Mouse (Mus musculus): ENCODE results near the gene Babam2. TPM values are rescaled to one million over a fixed set of nuclear protein-coding genes. Genes with fewer than 3 reads are reported as not detected.

Gene Babam2
- polyA plus RNA-seq, 1 experiment from 2014 or later = 53.2 TPM

GRCm38 (mm10) chr5:31762773-31763172 is 65.3 kb downstream of the Babam2 start:
- Histone ChIP-seq H3K9me3 (no peaks in the 10 kb centered on the region), H3K27me3 (replicated peaks) (no peaks in the 10 kb centered on the region), H3K4me3 (no peak overlapping the region), H3K36me3 (replicated peaks) (no peaks in the 10 kb centered on the region), H3K27ac (no peak overlapping the region), H3K4me1 (no peaks in the 10 kb centered on the region), H3K9ac (no peak overlapping the region), H3K4me2 (no peak overlapping the region)
- WGBS = 95% methylated on average over 1 of the region's 1 CpGs
- no peak for ATAC-seq (replicated peaks)

DNA sequence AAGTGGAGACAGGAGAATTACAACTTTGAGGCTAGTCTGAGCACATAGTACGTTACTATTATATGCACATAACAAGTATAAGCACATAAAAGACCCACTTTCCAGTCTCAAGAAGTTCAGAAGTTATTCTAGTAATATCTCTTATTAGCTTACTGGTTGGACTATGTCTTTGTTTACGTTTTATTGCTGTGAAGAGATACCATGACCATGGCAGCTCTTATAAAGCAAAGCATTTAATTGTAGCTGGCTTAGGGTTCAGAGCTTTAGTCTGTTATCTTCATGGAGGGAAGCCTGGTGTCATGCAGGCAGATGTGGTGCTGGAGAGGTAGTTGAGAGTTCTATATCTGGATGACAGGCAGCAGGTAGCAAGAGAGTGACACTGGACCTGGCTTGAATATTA is 68.3 kb downstream of the Babam2 start:
- H3K4me3 ChIP-seq = no peak overlapping the region
- no peak overlapping the region for H3K4me2 ChIP-seq
- WGBS = 92% methylated on average over 2 of the region's 2 CpGs
- no peaks in the 10 kb centered on the region for H3K4me1 ChIP-seq
- no peaks in the 10 kb centered on the region for H3K36me3 ChIP-seq (replicated peaks)
- no peaks in the 10 kb centered on the region for H3K27me3 ChIP-seq (replicated peaks)
- H3K27ac ChIP-seq = no peak overlapping the region
- H3K9ac ChIP-seq = no peak overlapping the region
- no peaks in the 10 kb centered on the region for H3K9me3 ChIP-seq
- no peak for ATAC-seq (replicated peaks)

DNA sequence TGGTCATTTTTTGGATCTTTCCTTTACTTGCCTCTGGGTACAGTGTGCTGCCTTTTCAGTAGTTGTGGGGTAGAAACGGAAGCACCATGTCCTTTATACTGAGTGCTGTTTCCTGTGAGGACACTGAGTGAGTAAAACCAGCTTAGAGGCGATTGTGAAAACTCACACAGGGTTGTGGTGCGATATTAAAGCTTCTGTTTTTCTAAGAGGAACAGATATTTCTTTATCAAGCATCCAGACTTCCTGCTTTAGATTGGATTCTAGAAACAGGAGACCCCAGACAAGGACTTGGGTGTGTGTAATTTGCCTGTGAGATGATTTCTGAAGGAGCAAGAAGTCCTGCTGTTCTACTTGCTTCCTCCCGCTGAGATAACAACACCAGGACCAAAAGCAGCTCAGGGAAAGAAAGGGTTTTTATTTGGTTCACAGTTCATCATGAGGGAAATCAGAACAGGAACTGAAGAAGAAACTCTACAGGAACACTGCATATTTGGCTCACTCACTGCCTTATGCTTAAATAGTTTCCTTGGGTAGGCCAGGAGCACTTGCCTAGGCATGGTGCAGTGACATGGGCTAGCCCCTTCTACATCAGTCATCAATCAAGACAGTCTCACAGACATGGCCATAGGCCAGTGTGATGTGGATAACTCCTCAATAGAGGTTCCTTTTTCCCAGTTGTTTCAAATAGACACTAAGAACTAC is 69.5 kb downstream of the Babam2 start:
- Histone ChIP-seq H3K4me3 (no peak overlapping the region), H3K4me1 (no peaks in the 10 kb centered on the region), H3K9me3 (no peaks in the 10 kb centered on the region), H3K36me3 (replicated peaks) (no peaks in the 10 kb centered on the region), H3K27ac (no peak overlapping the region), H3K27me3 (replicated peaks) (no peaks in the 10 kb centered on the region), H3K4me2 (no peak overlapping the region), H3K9ac (no peak overlapping the region)
- ATAC-seq (replicated peaks) = no peak
- WGBS = 62% methylated on average over 4 of the region's 4 CpGs

- no peak overlapping the region for H3K4me2 ChIP-seq
- no peaks in the 10 kb centered on the region for H3K9me3 ChIP-seq
- H3K27ac ChIP-seq = no peak overlapping the region
- H3K27me3 ChIP-seq (replicated peaks) = no peaks in the 10 kb centered on the region
- ATAC-seq (replicated peaks) = no peak
- H3K4me1 ChIP-seq = no peaks in the 10 kb centered on the region
- H3K36me3 ChIP-seq (replicated peaks) = no peaks in the 10 kb centered on the region
- no peak overlapping the region for H3K9ac ChIP-seq
- 94% methylated on average over 5 of the region's 5 CpGs for WGBS
- H3K4me3 ChIP-seq = no peak overlapping the region
Observed at GRCm38 (mm10) chr5:31771486-31771885, 74.0 kb downstream of the Babam2 start.

- ATAC-seq (replicated peaks) = no peak
- Histone ChIP-seq H3K4me1 (no peaks in the 10 kb centered on the region), H3K9me3 (no peaks in the 10 kb centered on the region), H3K4me2 (no peak overlapping the region), H3K27ac (no peak overlapping the region), H3K4me3 (no peak overlapping the region), H3K9ac (no peak overlapping the region), H3K36me3 (replicated peaks) (no peaks in the 10 kb centered on the region), H3K27me3 (replicated peaks) (no peaks in the 10 kb centered on the region)
- WGBS = 96% methylated on average over 4 of the region's 4 CpGs
Observed at GRCm38 (mm10) chr5:31771921-31772320, 74.4 kb downstream of the Babam2 start.

GRCm38 (mm10) chr5:31774976-31775375 is 77.5 kb downstream of the Babam2 start:
- no peak overlapping the region for H3K9ac ChIP-seq
- ATAC-seq (replicated peaks) = no peak
- no peak overlapping the region for H3K4me2 ChIP-seq
- no peaks in the 10 kb centered on the region for H3K36me3 ChIP-seq (replicated peaks)
- H3K4me1 ChIP-seq = no peaks in the 10 kb centered on the region
- no peak overlapping the region for H3K27ac ChIP-seq
- H3K4me3 ChIP-seq = no peak overlapping the region
- no peaks in the 10 kb centered on the region for H3K27me3 ChIP-seq (replicated peaks)
- H3K9me3 ChIP-seq = no peaks in the 10 kb centered on the region
- 95% methylated on average over 6 of the region's 6 CpGs for WGBS

GRCm38 (mm10) chr5:31781624-31782023 is 84.1 kb downstream of the Babam2 start:
- Histone ChIP-seq H3K9me3 (no peaks in the 10 kb centered on the region), H3K9ac (no peak overlapping the region), H3K4me1 (no peaks in the 10 kb centered on the region), H3K4me2 (no peak overlapping the region), H3K27ac (no peak overlapping the region), H3K27me3 (replicated peaks) (no peaks in the 10 kb centered on the region), H3K4me3 (no peak overlapping the region), H3K36me3 (replicated peaks) (no peaks in the 10 kb centered on the region)
- no peak for ATAC-seq (replicated peaks)
- 91% methylated on average over 5 of the region's 5 CpGs for WGBS

DNA sequence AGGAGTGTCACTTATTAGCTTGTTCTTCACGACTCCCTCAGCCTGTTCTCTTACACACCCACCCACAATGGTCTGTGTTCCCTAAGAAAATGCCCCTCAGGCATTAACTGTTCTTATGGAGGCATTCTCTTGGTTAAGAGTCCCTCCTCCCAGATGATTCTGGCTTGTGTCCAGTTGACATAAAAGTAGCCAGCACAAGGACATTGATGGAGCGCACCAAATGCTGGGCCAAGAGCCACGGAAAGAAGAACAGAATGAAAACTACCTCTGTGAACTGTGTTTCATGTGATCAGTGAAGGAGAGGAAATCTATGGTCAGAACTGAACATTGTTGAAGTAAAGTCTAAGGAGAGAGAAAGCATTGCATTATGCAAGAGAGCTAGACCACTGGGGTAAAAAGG is 89.7 kb downstream of the Babam2 start:
- Histone ChIP-seq H3K4me2 (no peak overlapping the region), H3K4me3 (no peak overlapping the region), H3K27ac (no peak overlapping the region), H3K36me3 (replicated peaks) (no peaks in the 10 kb centered on the region), H3K9me3 (no peaks in the 10 kb centered on the region), H3K9ac (no peak overlapping the region), H3K4me1 (no peaks in the 10 kb centered on the region), H3K27me3 (replicated peaks) (no peaks in the 10 kb centered on the region)
- 88% methylated on average over 3 of the region's 3 CpGs for WGBS
- no peak for ATAC-seq (replicated peaks)

GRCm38 (mm10) chr5:31787622-31788021 is 90.1 kb downstream of the Babam2 start:
- Histone ChIP-seq H3K4me3 (no peak overlapping the region), H3K36me3 (replicated peaks) (no peaks in the 10 kb centered on the region), H3K4me1 (no peaks in the 10 kb centered on the region), H3K9ac (no peak overlapping the region), H3K4me2 (no peak overlapping the region), H3K27me3 (replicated peaks) (no peaks in the 10 kb centered on the region), H3K27ac (no peak overlapping the region), H3K9me3 (no peaks in the 10 kb centered on the region)
- 86% methylated on average over 3 of the region's 3 CpGs for WGBS
- ATAC-seq (replicated peaks) = no peak

- ATAC-seq (replicated peaks) = no peak
- Histone ChIP-seq H3K9me3 (no peaks in the 10 kb centered on the region), H3K4me2 (no peak overlapping the region), H3K9ac (no peak overlapping the region), H3K4me1 (no peaks in the 10 kb centered on the region), H3K4me3 (no peak overlapping the region), H3K27me3 (replicated peaks) (no peaks in the 10 kb centered on the region), H3K27ac (no peak overlapping the region), H3K36me3 (replicated peaks) (no peaks in the 10 kb centered on the region)
- whole genome bisulfite sequencing = 94% methylated on average over 6 of the region's 6 CpGs
Observed at GRCm38 (mm10) chr5:31792338-31792737, 94.9 kb downstream of the Babam2 start.

- H3K27ac ChIP-seq = no peak overlapping the region
- H3K4me2 ChIP-seq = no peak overlapping the region
- WGBS = 85% methylated on average over 8 of the region's 8 CpGs
Observed at GRCm38 (mm10) chr5:31792863-31793262, 95.4 kb downstream of the Babam2 start.

DNA sequence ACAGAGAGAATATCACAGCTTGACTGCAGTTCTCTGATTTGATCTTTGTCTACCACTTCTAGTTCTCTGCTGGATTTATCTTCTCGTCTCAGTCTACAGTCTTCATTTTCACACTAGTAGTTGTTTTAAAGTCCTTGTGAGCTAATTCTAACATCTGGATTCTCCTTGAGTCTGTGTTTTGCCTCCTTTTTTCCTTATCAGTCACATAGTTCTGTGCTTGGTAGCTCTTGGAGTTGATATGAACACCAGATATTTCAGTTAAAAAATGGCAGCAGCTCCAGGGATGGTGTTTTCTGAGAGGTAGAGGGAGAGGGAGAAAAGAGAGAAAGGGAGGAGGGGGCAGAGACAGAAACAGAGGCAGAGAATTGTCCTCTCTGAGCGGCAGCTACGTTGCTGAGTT is 97.9 kb downstream of the Babam2 start:
- Histone ChIP-seq H3K4me3 (no peak overlapping the region), H3K27ac (no peak overlapping the region), H3K4me2 (no peak overlapping the region), H3K9me3 (no peaks in the 10 kb centered on the region), H3K27me3 (replicated peaks) (no peaks in the 10 kb centered on the region), H3K36me3 (replicated peaks) (no peaks in the 10 kb centered on the region), H3K9ac (no peak overlapping the region), H3K4me1 (no peaks in the 10 kb centered on the region)
- no peak for ATAC-seq (replicated peaks)
- 91% methylated on average over 3 of the region's 3 CpGs for WGBS

More at GRCm38 (mm10) chr5:31792863-31793262, 95.4 kb downstream of the Babam2 start:
- no peaks in the 10 kb centered on the region for H3K36me3 ChIP-seq (replicated peaks)
- H3K9ac ChIP-seq = no peak overlapping the region
- no peak overlapping the region for H3K4me3 ChIP-seq
- H3K9me3 ChIP-seq = no peaks in the 10 kb centered on the region
- H3K4me1 ChIP-seq = no peaks in the 10 kb centered on the region
- no peak for ATAC-seq (replicated peaks)
- no peaks in the 10 kb centered on the region for H3K27me3 ChIP-seq (replicated peaks)

- Histone ChIP-seq H3K4me1 (no peaks in the 10 kb centered on the region), H3K27ac (no peak overlapping the region), H3K9me3 (no peaks in the 10 kb centered on the region), H3K27me3 (replicated peaks) (no peaks in the 10 kb centered on the region), H3K36me3 (replicated peaks) (no peaks in the 10 kb centered on the region), H3K4me3 (no peak overlapping the region), H3K9ac (no peak overlapping the region), H3K4me2 (no peak overlapping the region)
- no peak for ATAC-seq (replicated peaks)
Observed at GRCm38 (mm10) chr5:31796979-31797378, 99.5 kb downstream of the Babam2 start.
